Mouse (Mus musculus) stomach, postnatal 0 days (tissue): Measurements from ENCODE around the gene 2010005H15Rik. TPM values are rescaled to one million over a fixed set of nuclear protein-coding genes. Genes with fewer than 3 reads are reported as not detected.
"Not testable (repeated sequence)": the region's sequence is repeated elsewhere in the genome, so short reads cannot be mapped to it uniquely, and the experiment has no call there.

Experiments used
- ATAC-seq: fragments of 200-750 bp; cut with Nextera tagmentation; 2 replicates; pipeline ENCODE4 v1.8.0; 2017; ENCODE audit not compliant: low FRiP score, low TSS enrichment
- DNase-seq: peaks from one replicate; pipeline ENCODE4 v3.0.0-alpha.2; 2016; ENCODE audit warnings: low spot score
- H3K27ac ChIP-seq: fragments of 300-500 bp; sonication (generic); replicated peaks from 2 replicates; pipeline ENCODE4 v1.5.1; 2014; ENCODE audit warnings: mild to moderate bottlenecking, control low read depth
- H3K27me3 ChIP-seq: fragments of 300-500 bp; sonication (generic); 2 replicates; pipeline ENCODE4 v1.6.1; 2014; ENCODE audit warnings: low read length; ENCODE audit not compliant: control insufficient read depth, insufficient read depth
- H3K36me3 ChIP-seq: fragments of 300-500 bp; sonication (generic); 2 replicates; pipeline ENCODE4 v1.6.1; 2014; ENCODE audit warnings: low read length, mixed read lengths; ENCODE audit not compliant: control insufficient read depth, insufficient read depth
- H3K4me1 ChIP-seq: fragments of 300-500 bp; sonication (generic); replicated peaks from 2 replicates; pipeline ENCODE4 v1.6.1; 2014; ENCODE audit warnings: antibody characterized with exemption; ENCODE audit not compliant: control insufficient read depth, insufficient read depth
- H3K4me2 ChIP-seq: fragments of 300-500 bp; sonication (generic); replicated peaks from 2 replicates; pipeline ENCODE4 v1.6.1; 2014; ENCODE audit warnings: low read depth, mild to moderate bottlenecking, control low read depth, moderate library complexity
- H3K4me3 ChIP-seq: fragments of 300-500 bp; sonication (generic); 2 replicates; pipeline ENCODE4 v1.5.1; 2014; ENCODE audit warnings: low read depth, low read length, control low read depth
- H3K9ac ChIP-seq: fragments of 300-500 bp; sonication (generic); 2 replicates; pipeline ENCODE4 v1.6.1; 2014; ENCODE audit warnings: mild to moderate bottlenecking, low read length, control low read depth, mixed read lengths
- H3K9me3 ChIP-seq: fragments of 300-500 bp; sonication (generic); 2 replicates; pipeline ENCODE4 v1.6.1; 2016; ENCODE audit warnings: low read length; ENCODE audit not compliant: control insufficient read depth
- CTCF ChIP-seq: IDR thresholded peaks from 2 replicates; pipeline ENCODE4 v1.5.1; 2016; ENCODE audit warnings: antibody characterized with exemption, low read depth, mild to moderate bottlenecking, moderate library complexity
- EP300 ChIP-seq: optimal IDR thresholded peaks from 2 replicates; pipeline ENCODE3; 2016; ENCODE audit warnings: antibody characterized with exemption
- WGBS: fragments of 180-500 bp; shearing (Covaris S2); extraction: QIAGEN DNeasy Blood & Tissue Kit; methylation state at CpG from one replicate; pipeline ENCODE4 v1.1.7; 2014; 5-methylcytosine and 5-hydroxymethylcytosine counted together
- polyA plus RNA-seq: library from polyadenylated mRNA; unstranded; fragments of >200 nt; fragmentation: Nextera tagmentation; extraction: Ambion mirVana; gene quantifications from 2 replicates; pipeline ENCODE4 v1.2.1, GENCODE M21; 2015

2010005H15Rik gene
- polyA plus RNA-seq, 1 experiment from 2014 or later = 1.7 TPM

GRCm38 (mm10) chr16:36209967-36210453 is 11.3 kb upstream of the 2010005H15Rik start, which contains the start of gene Gm5416:
Gene Gm5416 (plus strand): TSS chr16:36210403.
- 81% methylated on average over 2 of the region's 2 CpGs for WGBS

GRCm38 (mm10) chr16:36260585-36260984 is 39.3 kb downstream of the 2010005H15Rik start:
- ATAC-seq, H3K4me2 ChIP-seq, DNase-seq, H3K27ac ChIP-seq, H3K36me3 ChIP-seq, H3K4me1 ChIP-seq, H3K4me3 ChIP-seq, H3K27me3 ChIP-seq, H3K9ac ChIP-seq, H3K9me3 ChIP-seq: not testable (repeated sequence)

More at GRCm38 (mm10) chr16:36209967-36210453, 11.3 kb upstream of the 2010005H15Rik start, which contains the start of gene Gm5416:
- ATAC-seq (no peak), DNase-seq (no peak)
- Histone ChIP-seq H3K9ac (no peak within 1 kb of the TSS), H3K4me3 (no peak within 1 kb of the TSS), H3K4me2 (no peak within 1 kb of the TSS), H3K4me1 (no peaks in the 10 kb centered on the region), H3K27ac (no peak within 1 kb of the TSS), H3K27me3 (no peaks in the 10 kb centered on the region), H3K36me3 (no peaks in the 10 kb centered on the region), H3K9me3 (no peaks in the 10 kb centered on the region)
- TF ChIP-seq EP300 (no peak), CTCF (no peak)

GRCm38 (mm10) chr16:36276796-36277195 is 55.5 kb downstream of the 2010005H15Rik start, which contains the start of gene Stfa1:
Gene Stfa1 (plus strand): TSS chr16:36276951.
- WGBS = 84% methylated on average over 4 of the region's 4 CpGs
- not testable (repeated sequence) for H3K9me3 ChIP-seq, H3K4me1 ChIP-seq, DNase-seq, H3K4me2 ChIP-seq, H3K27ac ChIP-seq, H3K9ac ChIP-seq, H3K4me3 ChIP-seq, H3K36me3 ChIP-seq, H3K27me3 ChIP-seq, ATAC-seq

GRCm38 (mm10) chr16:36289140-36289539 is 67.9 kb downstream of the 2010005H15Rik start:
- no peak for ATAC-seq
- H3K4me1 ChIP-seq = no peaks in the 10 kb centered on the region
- no peaks in the 10 kb centered on the region for H3K27me3 ChIP-seq
- H3K4me3 ChIP-seq = no peak overlapping the region
- no peaks in the 10 kb centered on the region for H3K36me3 ChIP-seq
- DNase-seq = no peak
- H3K9ac ChIP-seq = no peak overlapping the region
- H3K9me3 ChIP-seq = no peaks in the 10 kb centered on the region
- WGBS = 68% methylated on average over 4 of the region's 4 CpGs
- no peak overlapping the region for H3K4me2 ChIP-seq
- TF ChIP-seq EP300 (no peak), CTCF (no peak)
- no peak overlapping the region for H3K27ac ChIP-seq

Other genes starting within 250 kb of the 2010005H15Rik start
- gene Kpna1, start 242.7 kb upstream of the 2010005H15Rik start, polyA plus RNA-seq = 19.5 and 20.3 TPM in 2 replicates
- 5.1 TPM in 2 replicates for gene Wdr5b, start 180.3 kb upstream of the 2010005H15Rik start, polyA plus RNA-seq
- 416 and 424 TPM in 2 replicates for gene Fam162a, start 149.9 kb upstream of the 2010005H15Rik start, polyA plus RNA-seq
- 49.8 and 52.1 TPM in 2 replicates for gene Ccdc58, start 149.8 kb upstream of the 2010005H15Rik start, polyA plus RNA-seq
- 107 and 119 TPM in 2 replicates for gene Csta1, start 90.2 kb upstream of the 2010005H15Rik start, polyA plus RNA-seq
- gene Stfa2l1, start 64.7 kb upstream of the 2010005H15Rik start, polyA plus RNA-seq = 0.82 and 1.8 TPM in 2 replicates
- 2.7 and 3.8 TPM in 2 replicates for gene Gm5483, start 37.3 kb upstream of the 2010005H15Rik start, polyA plus RNA-seq
- 0.44 TPM in 1 of 2 replicates, not detected in the other for gene Gm5416, start 11.1 kb upstream of the 2010005H15Rik start, polyA plus RNA-seq
- 37.1 and 38.6 TPM in 2 replicates for gene Stfa1, start 55.5 kb downstream of the 2010005H15Rik start, polyA plus RNA-seq
- gene BC117090, start 112.9 kb downstream of the 2010005H15Rik start, polyA plus RNA-seq = 3.8 and 4.6 TPM in 2 replicates
- gene BC100530, start 146.3 kb downstream of the 2010005H15Rik start, polyA plus RNA-seq = 275 and 321 TPM in 2 replicates
- gene Stfa2, start 187.0 kb downstream of the 2010005H15Rik start, polyA plus RNA-seq = 7.4 and 8.1 TPM in 2 replicates
- 22.8 and 24.8 TPM in 2 replicates for gene Stfa3, start 233.9 kb downstream of the 2010005H15Rik start, polyA plus RNA-seq